Mouse (Mus musculus): ENCODE measurements around the gene Phf24. TPM values are rescaled to one million over a fixed set of nuclear protein-coding genes. Genes with fewer than 3 reads are reported as not detected.

The Phf24 gene
- polyA plus RNA-seq, 1 experiment, result not detected

GRCm38 (mm10) chr4:42955200-42955599, 38.7 kb downstream of the Phf24 start:
- TF ChIP-seq REST (IDR thresholded peaks at IDR 0.05; ENCODE audit: insufficient read depth, insufficient read length), result no peak
- peak in 1 of 3 experiments; percentile 57 for TF ChIP-seq MYOG (IDR thresholded peaks at IDR 0.05; ENCODE audit: control insufficient read depth in 1 of 3, insufficient read depth in 1 of 3, insufficient read length in 2 of 3, low read depth in 2 of 3)
- TF ChIP-seq USF1 (IDR thresholded peaks at IDR 0.05; ENCODE audit: low read depth), result no peak
- TF ChIP-seq E2F4 (IDR thresholded peaks at IDR 0.05; ENCODE audit: insufficient read depth), result no peak
- TF ChIP-seq MYOD1 (IDR thresholded peaks at IDR 0.05; ENCODE audit: control insufficient read depth in 1 of 3, insufficient read length in 2 of 3, low read depth in 2 of 3), result peak in 2 of 3 experiments; percentile 85 to 89
- no peaks in the 10 kb centered on the region for H3K27me3 ChIP-seq (ENCODE audit: control insufficient read depth, insufficient read depth, insufficient read length)
- H3K79me2 ChIP-seq (ENCODE audit: control insufficient read depth, insufficient read depth), result peaks cover 7% of the 10 kb centered on the region
- no peak overlapping the region for H3ac ChIP-seq (ENCODE audit: control insufficient read depth, insufficient read length)
- H3K4me3 ChIP-seq, result peak overlapping the region; percentile 42
- H3K4me2 ChIP-seq (ENCODE audit: low read depth), result peak overlapping the region; percentile 71
- no peaks in the 10 kb centered on the region for H3K36me3 ChIP-seq (ENCODE audit: control insufficient read depth, insufficient read depth)

- no peaks in the 10 kb centered on the region for H3K79me2 ChIP-seq (ENCODE audit: control insufficient read depth, insufficient read depth)
- no peaks in the 10 kb centered on the region for H3K36me3 ChIP-seq (ENCODE audit: control insufficient read depth, insufficient read depth)
- no peaks in the 10 kb centered on the region for H3K27me3 ChIP-seq (ENCODE audit: control insufficient read depth, insufficient read depth, insufficient read length)
- no peak overlapping the region for H3K4me2 ChIP-seq (ENCODE audit: low read depth)
- H3K4me3 ChIP-seq, result no peak overlapping the region
- H3ac ChIP-seq (ENCODE audit: control insufficient read depth, insufficient read length), result no peak overlapping the region
- TF ChIP-seq REST (IDR thresholded peaks at IDR 0.05; ENCODE audit: insufficient read depth, insufficient read length) (no peak), SRF (IDR thresholded peaks at IDR 0.05; ENCODE audit: control insufficient read depth, insufficient read length, low read depth) (no peak), MYOG (IDR thresholded peaks at IDR 0.05; ENCODE audit: control insufficient read depth in 1 of 3, insufficient read depth in 1 of 3, insufficient read length in 2 of 3, low read depth in 2 of 3) (no peak), MYOD1 (IDR thresholded peaks at IDR 0.05; ENCODE audit: control insufficient read depth in 1 of 3, insufficient read length in 2 of 3, low read depth in 2 of 3) (no peak), CEBPB (IDR thresholded peaks at IDR 0.05; ENCODE audit: insufficient read depth, poor library complexity, severe bottlenecking) (no peak), MAX (IDR thresholded peaks at IDR 0.05; ENCODE audit: low read depth) (no peak), POLR2A (IDR thresholded peaks at IDR 0.05; ENCODE audit: insufficient read length, low read depth) (no peak), USF1 (IDR thresholded peaks at IDR 0.05; ENCODE audit: low read depth) (no peak), TCF3 (IDR thresholded peaks at IDR 0.05; ENCODE audit: insufficient read length, low read depth) (no peak), E2F4 (IDR thresholded peaks at IDR 0.05; ENCODE audit: insufficient read depth) (no peak), TCF12 (IDR thresholded peaks at IDR 0.05; ENCODE audit: insufficient read depth, poor library complexity, severe bottlenecking) (no peak), POLR2AphosphoS2 (IDR thresholded peaks at IDR 0.05; ENCODE audit: insufficient read length, low read depth) (no peak)
These were observed 40.1 kb downstream of the Phf24 start for GRCm38 (mm10) chr4:42956581-42956980.

GRCm38 (mm10) chr4:42957306-42957705, 40.8 kb downstream of the Phf24 start:
- Histone ChIP-seq H3K27me3 (ENCODE audit: control insufficient read depth, insufficient read depth, insufficient read length) (no peaks in the 10 kb centered on the region), H3K79me2 (ENCODE audit: control insufficient read depth, insufficient read depth) (no peaks in the 10 kb centered on the region), H3ac (ENCODE audit: control insufficient read depth, insufficient read length) (no peak overlapping the region), H3K36me3 (ENCODE audit: control insufficient read depth, insufficient read depth) (no peaks in the 10 kb centered on the region), H3K4me3 (no peak overlapping the region), H3K4me2 (ENCODE audit: low read depth) (peak overlapping the region; percentile 38)
- TF ChIP-seq POLR2A (IDR thresholded peaks at IDR 0.05; ENCODE audit: insufficient read length, low read depth) (no peak), MYOD1 (IDR thresholded peaks at IDR 0.05; ENCODE audit: control insufficient read depth in 1 of 3, insufficient read length in 2 of 3, low read depth in 2 of 3) (no peak), MYOG (IDR thresholded peaks at IDR 0.05; ENCODE audit: control insufficient read depth in 1 of 3, insufficient read depth in 1 of 3, insufficient read length in 2 of 3, low read depth in 2 of 3) (no peak), E2F4 (IDR thresholded peaks at IDR 0.05; ENCODE audit: insufficient read depth) (no peak), MAX (IDR thresholded peaks at IDR 0.05; ENCODE audit: low read depth) (no peak), TCF3 (IDR thresholded peaks at IDR 0.05; ENCODE audit: insufficient read length, low read depth) (no peak), REST (IDR thresholded peaks at IDR 0.05; ENCODE audit: insufficient read depth, insufficient read length) (no peak), TCF12 (IDR thresholded peaks at IDR 0.05; ENCODE audit: insufficient read depth, poor library complexity, severe bottlenecking) (no peak), CEBPB (IDR thresholded peaks at IDR 0.05; ENCODE audit: insufficient read depth, poor library complexity, severe bottlenecking) (no peak), USF1 (IDR thresholded peaks at IDR 0.05; ENCODE audit: low read depth) (no peak)

GRCm38 (mm10) chr4:42957979-42958378, 41.5 kb downstream of the Phf24 start:
- no peaks in the 10 kb centered on the region for H3K79me2 ChIP-seq (ENCODE audit: control insufficient read depth, insufficient read depth)
- no peak overlapping the region for H3ac ChIP-seq (ENCODE audit: control insufficient read depth, insufficient read length)
- no peak for TF ChIP-seq POLR2A (IDR thresholded peaks at IDR 0.05; ENCODE audit: insufficient read length, low read depth)
- peak; percentile 70 to 93 (median 76) for TF ChIP-seq MYOG (IDR thresholded peaks at IDR 0.05; ENCODE audit: control insufficient read depth in 1 of 3, insufficient read depth in 1 of 3, insufficient read length in 2 of 3, low read depth in 2 of 3)
- TF ChIP-seq POLR2AphosphoS2 (IDR thresholded peaks at IDR 0.05; ENCODE audit: insufficient read length, low read depth), result peak; percentile 34
- TF ChIP-seq REST (IDR thresholded peaks at IDR 0.05; ENCODE audit: insufficient read depth, insufficient read length), result no peak
- peak; percentile 26 to 84 (median 82) for TF ChIP-seq MYOD1 (IDR thresholded peaks at IDR 0.05; ENCODE audit: control insufficient read depth in 1 of 3, insufficient read length in 2 of 3, low read depth in 2 of 3)
- peak; percentile 17 for TF ChIP-seq TCF3 (IDR thresholded peaks at IDR 0.05; ENCODE audit: insufficient read length, low read depth)
- TF ChIP-seq E2F4 (IDR thresholded peaks at IDR 0.05; ENCODE audit: insufficient read depth), result no peak
- peak; percentile 35 for TF ChIP-seq TCF12 (IDR thresholded peaks at IDR 0.05; ENCODE audit: insufficient read depth, poor library complexity, severe bottlenecking)
- TF ChIP-seq SRF (IDR thresholded peaks at IDR 0.05; ENCODE audit: control insufficient read depth, insufficient read length, low read depth), result no peak
- no peaks in the 10 kb centered on the region for H3K27me3 ChIP-seq (ENCODE audit: control insufficient read depth, insufficient read depth, insufficient read length)
- no peak overlapping the region for H3K4me3 ChIP-seq
- H3K4me2 ChIP-seq (ENCODE audit: low read depth), result no peak overlapping the region
- no peaks in the 10 kb centered on the region for H3K36me3 ChIP-seq (ENCODE audit: control insufficient read depth, insufficient read depth)

GRCm38 (mm10) chr4:42958942-42959341, 42.5 kb downstream of the Phf24 start:
- H3K27me3 ChIP-seq (ENCODE audit: control insufficient read depth, insufficient read depth, insufficient read length), result no peaks in the 10 kb centered on the region
- no peak overlapping the region for H3K4me3 ChIP-seq
- no peak overlapping the region for H3ac ChIP-seq (ENCODE audit: control insufficient read depth, insufficient read length)
- H3K79me2 ChIP-seq (ENCODE audit: control insufficient read depth, insufficient read depth), result no peaks in the 10 kb centered on the region
- no peaks in the 10 kb centered on the region for H3K36me3 ChIP-seq (ENCODE audit: control insufficient read depth, insufficient read depth)
- TF ChIP-seq USF1 (IDR thresholded peaks at IDR 0.05; ENCODE audit: low read depth) (no peak), MYOD1 (IDR thresholded peaks at IDR 0.05; ENCODE audit: control insufficient read depth in 1 of 3, insufficient read length in 2 of 3, low read depth in 2 of 3) (no peak), TCF3 (IDR thresholded peaks at IDR 0.05; ENCODE audit: insufficient read length, low read depth) (no peak), TCF12 (IDR thresholded peaks at IDR 0.05; ENCODE audit: insufficient read depth, poor library complexity, severe bottlenecking) (no peak), MYOG (IDR thresholded peaks at IDR 0.05; ENCODE audit: control insufficient read depth in 1 of 3, insufficient read depth in 1 of 3, insufficient read length in 2 of 3, low read depth in 2 of 3) (no peak), MAX (IDR thresholded peaks at IDR 0.05; ENCODE audit: low read depth) (no peak), POLR2A (IDR thresholded peaks at IDR 0.05; ENCODE audit: insufficient read length, low read depth) (no peak)
- peak overlapping the region; percentile 6 for H3K4me2 ChIP-seq (ENCODE audit: low read depth)

All from myocyte (in vitro differentiated cells).